Mouse (Mus musculus): ENCODE results near the gene Tnf.

DNA sequence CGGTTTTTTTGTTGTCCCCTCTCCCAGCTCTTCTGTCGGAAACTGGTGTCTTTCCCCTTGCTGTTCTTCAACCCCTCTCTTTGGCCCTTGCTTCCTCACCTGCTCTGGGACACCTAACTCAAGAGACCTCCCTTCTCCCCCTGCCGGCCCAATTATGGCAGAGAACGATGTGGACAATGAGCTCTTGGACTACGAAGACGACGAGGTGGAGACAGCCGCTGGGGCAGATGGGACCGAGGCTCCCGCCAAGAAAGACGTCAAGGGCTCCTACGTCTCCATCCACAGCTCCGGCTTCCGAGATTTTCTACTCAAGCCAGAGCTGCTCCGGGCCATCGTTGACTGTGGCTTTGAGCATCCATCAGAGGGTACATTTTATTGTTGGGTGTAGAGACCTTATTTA is 41.3 kb upstream of the Tnf start:
- TF ChIP-seq CTCF (conservative IDR thresholded peaks at IDR 0.05; ENCODE audit: low read length) (no peak), POU5F1 (IDR thresholded peaks at IDR 0.05; ENCODE audit: borderline replicate concordance, low read length) (no peak)

Data from E14TG2a.4 (cell line).